Mouse (Mus musculus): ENCODE results near the gene Sorbs1. TPM values are rescaled to one million over a fixed set of nuclear protein-coding genes. Genes with fewer than 3 reads are reported as not detected.

Gene Sorbs1
- total RNA-seq, 1 experiment, result 18.0 TPM

- Histone ChIP-seq H3K4me1 (ENCODE audit: control insufficient read depth in 2 of 2, insufficient read depth in 2 of 2, low read length in 2 of 2, poor library complexity in 1 of 2) (no peaks in the 10 kb centered on the region), H3K9me3 (ENCODE audit: control insufficient read depth, insufficient read depth, low read depth, low read length) (no peaks in the 10 kb centered on the region), H3K4me3 (ENCODE audit: insufficient read depth in 1 of 2, low read depth in 1 of 2, low read length in 2 of 2, poor library complexity in 1 of 2, severe bottlenecking in 1 of 2) (no peak overlapping the region), H3K27ac (ENCODE audit: insufficient read depth, low read depth, low read length, poor library complexity, severe bottlenecking) (no peak overlapping the region), H3K36me3 (ENCODE audit: control insufficient read depth, insufficient read depth, low read length, poor library complexity, severe bottlenecking) (no peaks in the 10 kb centered on the region), H3K9ac (ENCODE audit: insufficient read depth, low read depth, low read length, poor library complexity, severe bottlenecking) (no peak overlapping the region)
- in situ Hi-C loops (cut with MboI; ENCODE audit: low sequenced_read_pairs in 2 of 2, unreplicated experiment in 2 of 2), result no loop called here
- DNase-seq (ENCODE audit: low read depth, low spot score), result no peak
- TF ChIP-seq ZC3H11A (IDR thresholded peaks at IDR 0.05; ENCODE audit: borderline replicate concordance, low read depth, low read length), result no peak
- no peak for TF ChIP-seq CHD2 (IDR thresholded peaks at IDR 0.05; ENCODE audit: low read depth, low read length)
- TF ChIP-seq MAFK (IDR thresholded peaks at IDR 0.05; ENCODE audit: insufficient read depth, low read depth, low read length), result no peak
- no peak for TF ChIP-seq HCFC1 (IDR thresholded peaks at IDR 0.05; ENCODE audit: borderline replicate concordance, insufficient read depth, low read length)
- TF ChIP-seq ZNF384 (IDR thresholded peaks at IDR 0.05; ENCODE audit: low read depth, low read length), result no peak
These were observed 106.4 kb downstream of the Sorbs1 start for GRCm38 (mm10) chr19:40407186-40407585.

- in situ Hi-C loops (cut with MboI; ENCODE audit: low sequenced_read_pairs in 2 of 2, unreplicated experiment in 2 of 2), result no loop called here
- Histone ChIP-seq H3K27ac (ENCODE audit: insufficient read depth, low read depth, low read length, poor library complexity, severe bottlenecking) (no peak overlapping the region), H3K4me3 (ENCODE audit: insufficient read depth in 1 of 2, low read depth in 1 of 2, low read length in 2 of 2, poor library complexity in 1 of 2, severe bottlenecking in 1 of 2) (no peak overlapping the region), H3K9me3 (ENCODE audit: control insufficient read depth, insufficient read depth, low read depth, low read length) (no peaks in the 10 kb centered on the region), H3K36me3 (ENCODE audit: control insufficient read depth, insufficient read depth, low read length, poor library complexity, severe bottlenecking) (no peaks in the 10 kb centered on the region), H3K9ac (ENCODE audit: insufficient read depth, low read depth, low read length, poor library complexity, severe bottlenecking) (no peak overlapping the region), H3K4me1 (ENCODE audit: control insufficient read depth in 2 of 2, insufficient read depth in 2 of 2, low read length in 2 of 2, poor library complexity in 1 of 2) (no peaks in the 10 kb centered on the region)
- DNase-seq (ENCODE audit: low read depth, low spot score), result no peak
- TF ChIP-seq CHD2 (IDR thresholded peaks at IDR 0.05; ENCODE audit: low read depth, low read length), result no peak
- no peak for TF ChIP-seq ZNF384 (IDR thresholded peaks at IDR 0.05; ENCODE audit: low read depth, low read length)
- no peak for TF ChIP-seq MAFK (IDR thresholded peaks at IDR 0.05; ENCODE audit: insufficient read depth, low read depth, low read length)
These were observed 106.9 kb downstream of the Sorbs1 start for GRCm38 (mm10) chr19:40406661-40407060.

GRCm38 (mm10) chr19:40405808-40406207 lies 107.8 kb downstream of the Sorbs1 start:
- H3K36me3 ChIP-seq (ENCODE audit: control insufficient read depth, insufficient read depth, low read length, poor library complexity, severe bottlenecking), result no peaks in the 10 kb centered on the region
- H3K9me3 ChIP-seq (ENCODE audit: control insufficient read depth, insufficient read depth, low read depth, low read length), result no peaks in the 10 kb centered on the region
- H3K4me3 ChIP-seq (ENCODE audit: insufficient read depth in 1 of 2, low read depth in 1 of 2, low read length in 2 of 2, poor library complexity in 1 of 2, severe bottlenecking in 1 of 2), result no peak overlapping the region
- DNase-seq (ENCODE audit: low read depth, low spot score), result no peak
- no peak overlapping the region for H3K9ac ChIP-seq (ENCODE audit: insufficient read depth, low read depth, low read length, poor library complexity, severe bottlenecking)
- H3K27ac ChIP-seq (ENCODE audit: insufficient read depth, low read depth, low read length, poor library complexity, severe bottlenecking), result no peak overlapping the region
- H3K4me1 ChIP-seq (ENCODE audit: control insufficient read depth in 2 of 2, insufficient read depth in 2 of 2, low read length in 2 of 2, poor library complexity in 1 of 2), result no peaks in the 10 kb centered on the region
- in situ Hi-C loops (cut with MboI; ENCODE audit: low sequenced_read_pairs in 2 of 2, unreplicated experiment in 2 of 2), result no loop called here
- TF ChIP-seq HCFC1 (IDR thresholded peaks at IDR 0.05; ENCODE audit: borderline replicate concordance, insufficient read depth, low read length) (no peak), ZNF384 (IDR thresholded peaks at IDR 0.05; ENCODE audit: low read depth, low read length) (no peak), CHD2 (IDR thresholded peaks at IDR 0.05; ENCODE audit: low read depth, low read length) (no peak), ZC3H11A (IDR thresholded peaks at IDR 0.05; ENCODE audit: borderline replicate concordance, low read depth, low read length) (no peak), MAFK (IDR thresholded peaks at IDR 0.05; ENCODE audit: insufficient read depth, low read depth, low read length) (no peak)

GRCm38 (mm10) chr19:40404582-40404981 lies 109.0 kb downstream of the Sorbs1 start:
- Histone ChIP-seq H3K4me1 (ENCODE audit: control insufficient read depth in 2 of 2, insufficient read depth in 2 of 2, low read length in 2 of 2, poor library complexity in 1 of 2) (no peaks in the 10 kb centered on the region), H3K36me3 (ENCODE audit: control insufficient read depth, insufficient read depth, low read length, poor library complexity, severe bottlenecking) (no peaks in the 10 kb centered on the region), H3K27ac (ENCODE audit: insufficient read depth, low read depth, low read length, poor library complexity, severe bottlenecking) (no peak overlapping the region), H3K4me3 (ENCODE audit: insufficient read depth in 1 of 2, low read depth in 1 of 2, low read length in 2 of 2, poor library complexity in 1 of 2, severe bottlenecking in 1 of 2) (no peak overlapping the region), H3K9me3 (ENCODE audit: control insufficient read depth, insufficient read depth, low read depth, low read length) (no peaks in the 10 kb centered on the region), H3K9ac (ENCODE audit: insufficient read depth, low read depth, low read length, poor library complexity, severe bottlenecking) (no peak overlapping the region)
- in situ Hi-C loops (cut with MboI; ENCODE audit: low sequenced_read_pairs in 2 of 2, unreplicated experiment in 2 of 2), result no loop called here
- no peak for DNase-seq (ENCODE audit: low read depth, low spot score)
- TF ChIP-seq ZC3H11A (IDR thresholded peaks at IDR 0.05; ENCODE audit: borderline replicate concordance, low read depth, low read length) (no peak), CHD2 (IDR thresholded peaks at IDR 0.05; ENCODE audit: low read depth, low read length) (no peak), HCFC1 (IDR thresholded peaks at IDR 0.05; ENCODE audit: borderline replicate concordance, insufficient read depth, low read length) (no peak), MAFK (IDR thresholded peaks at IDR 0.05; ENCODE audit: insufficient read depth, low read depth, low read length) (no peak), ZNF384 (IDR thresholded peaks at IDR 0.05; ENCODE audit: low read depth, low read length) (no peak)

GRCm38 (mm10) chr19:40403999-40404398 lies 109.6 kb downstream of the Sorbs1 start:
- Histone ChIP-seq H3K9me3 (ENCODE audit: control insufficient read depth, insufficient read depth, low read depth, low read length) (no peaks in the 10 kb centered on the region), H3K27ac (ENCODE audit: insufficient read depth, low read depth, low read length, poor library complexity, severe bottlenecking) (no peak overlapping the region), H3K4me3 (ENCODE audit: insufficient read depth in 1 of 2, low read depth in 1 of 2, low read length in 2 of 2, poor library complexity in 1 of 2, severe bottlenecking in 1 of 2) (no peak overlapping the region), H3K36me3 (ENCODE audit: control insufficient read depth, insufficient read depth, low read length, poor library complexity, severe bottlenecking) (no peaks in the 10 kb centered on the region), H3K9ac (ENCODE audit: insufficient read depth, low read depth, low read length, poor library complexity, severe bottlenecking) (no peak overlapping the region), H3K4me1 (ENCODE audit: control insufficient read depth in 2 of 2, insufficient read depth in 2 of 2, low read length in 2 of 2, poor library complexity in 1 of 2) (no peaks in the 10 kb centered on the region)
- TF ChIP-seq ZNF384 (IDR thresholded peaks at IDR 0.05; ENCODE audit: low read depth, low read length), result no peak
- no peak for TF ChIP-seq HCFC1 (IDR thresholded peaks at IDR 0.05; ENCODE audit: borderline replicate concordance, insufficient read depth, low read length)
- TF ChIP-seq MAFK (IDR thresholded peaks at IDR 0.05; ENCODE audit: insufficient read depth, low read depth, low read length), result no peak
- TF ChIP-seq CHD2 (IDR thresholded peaks at IDR 0.05; ENCODE audit: low read depth, low read length), result no peak
- TF ChIP-seq ZC3H11A (IDR thresholded peaks at IDR 0.05; ENCODE audit: borderline replicate concordance, low read depth, low read length), result no peak
- no peak for DNase-seq (ENCODE audit: low read depth, low spot score)
- in situ Hi-C loops (cut with MboI; ENCODE audit: low sequenced_read_pairs in 2 of 2, unreplicated experiment in 2 of 2), result no loop called here

Data from ES-E14 (cell line).